In genomic region chr8:71462786-71463185, GRCm38 (mm10) we compare ENCODE assay signal across 8 mouse cellular contexts. TPM values are rescaled to one million over a fixed set of nuclear protein-coding genes. Genes with fewer than 3 reads are reported as not detected.
DNase-seq lines count a peak whose midpoint lies in the region; ATAC-seq and TF ChIP-seq lines count a peak whose summit lies in the region.

No protein-coding gene starts in this region.

- H3K4me2 ChIP-seq in forebrain, embryonic 15.5 days (replicated peaks): peak overlapping the region; percentile 80
- H3K4me2 ChIP-seq in intestine, embryonic 15.5 days (replicated peaks): peak overlapping the region; percentile 86
- peak overlapping the region; percentile 99 for H3K4me2 ChIP-seq in liver, embryonic 13.5 days

- ATAC-seq in forebrain, embryonic 15.5 days (replicated peaks): no peak
- ATAC-seq in intestine, embryonic 15.5 days: no peak
- no peak for ATAC-seq in liver, embryonic 13.5 days (ENCODE audit: low read depth)

- peak overlapping the region; percentile 96 for H3K27ac ChIP-seq in layer of hippocampus, adult 2 months
- H3K27ac ChIP-seq in brown adipose tissue, adult 24 weeks (replicated peaks; ENCODE audit: low read depth, low read length): no peak overlapping the region
- H3K27ac ChIP-seq in forebrain, embryonic 15.5 days (replicated peaks): peak overlapping the region; percentile 79; the same call in 1 of the 2 replicates
- H3K27ac ChIP-seq in intestine, embryonic 15.5 days: no peak overlapping the region
- no peak overlapping the region; the same call in 1 of the 2 replicates for H3K27ac ChIP-seq in liver, embryonic 13.5 days

- H3K36me3 ChIP-seq in forebrain, embryonic 15.5 days: peaks cover 27% of the 10 kb centered on the region
- H3K36me3 ChIP-seq in intestine, embryonic 15.5 days: peaks cover 14% of the 10 kb centered on the region
- H3K36me3 ChIP-seq in liver, embryonic 13.5 days: peaks cover 26% of the 10 kb centered on the region

- 4% methylated on average over 16 of the region's 16 CpGs for whole genome bisulfite sequencing in forebrain, embryonic 15.5 days
- WGBS in intestine, embryonic 15.5 days: 7% methylated on average over 16 of the region's 16 CpGs
- 5% methylated on average over 16 of the region's 16 CpGs for whole genome bisulfite sequencing in liver, embryonic 13.5 days (ENCODE audit: insufficient replicate concordance)

- no peaks in the 10 kb centered on the region; the same call in 1 of the 2 replicates for H3K4me1 ChIP-seq in brown adipose tissue, adult 24 weeks (ENCODE audit: control insufficient read depth, insufficient read depth, insufficient read length, low read length)
- peaks cover 54% of the 10 kb centered on the region for H3K4me1 ChIP-seq in forebrain, embryonic 15.5 days
- H3K4me1 ChIP-seq in intestine, embryonic 15.5 days (replicated peaks): peaks cover 24% of the 10 kb centered on the region
- peaks cover 37% of the 10 kb centered on the region for H3K4me1 ChIP-seq in liver, embryonic 13.5 days (replicated peaks)

- H3K4me3 ChIP-seq in layer of hippocampus, adult 2 months: peak overlapping the region; percentile 72
- H3K4me3 ChIP-seq in brown adipose tissue, adult 24 weeks (ENCODE audit: insufficient read depth, low read depth, low read length): peak overlapping the region; percentile 79
- H3K4me3 ChIP-seq in forebrain, embryonic 15.5 days: peak overlapping the region; percentile 80
- H3K4me3 ChIP-seq in intestine, embryonic 15.5 days (replicated peaks): peak overlapping the region; percentile 88
- peak overlapping the region; percentile 86 for H3K4me3 ChIP-seq in liver, embryonic 13.5 days (replicated peaks)

- H3K9ac ChIP-seq in forebrain, embryonic 15.5 days (replicated peaks): peak overlapping the region; percentile 86
- H3K9ac ChIP-seq in intestine, embryonic 15.5 days: peak overlapping the region; percentile 80
- peak overlapping the region; percentile 91 for H3K9ac ChIP-seq in liver, embryonic 13.5 days

- no peaks in the 10 kb centered on the region for H3K27me3 ChIP-seq in forebrain, embryonic 15.5 days
- H3K27me3 ChIP-seq in intestine, embryonic 15.5 days (replicated peaks): no peaks in the 10 kb centered on the region
- peaks cover 12% of the 10 kb centered on the region; the same call in 1 of the 2 replicates for H3K27me3 ChIP-seq in liver, embryonic 13.5 days

- peak; percentile 65 to 74 for DNase-seq in layer of hippocampus, adult 2 months (ENCODE audit: low spot score in 2 of 2)
- no peak for DNase-seq in layer of hippocampus, postnatal 10 days (ENCODE audit: low spot score in 2 of 2)
- DNase-seq in liver, embryonic 13.5 days: no peak
- peak; percentile 61 for DNase-seq in neural tube, embryonic 10.5 days (ENCODE audit: extremely low spot score, low spot score)
- DNase-seq in yolk sac, embryonic 10.5 days (ENCODE audit: low spot score): peak; percentile 22

- peak; percentile 30 for TF ChIP-seq CTCF in layer of hippocampus, adult 2 months (conservative IDR thresholded peaks at IDR 0.05)

- H3K9me3 ChIP-seq in forebrain, embryonic 15.5 days: no peaks in the 10 kb centered on the region
- H3K9me3 ChIP-seq in intestine, embryonic 15.5 days: no peaks in the 10 kb centered on the region
- H3K9me3 ChIP-seq in liver, embryonic 13.5 days (replicated peaks): no peaks in the 10 kb centered on the region; the same call in 1 of the 2 replicates

RNA-seq across cellular contexts. Expression of gene Abhd8, which starts 0.7 kb away (rescaled TPM):
- total RNA-seq in layer of hippocampus, adult 2 months (2021): 100 to 1,000 TPM; 260 to 270 TPM
- 100 to 1,000 TPM; 145 to 159 TPM for total RNA-seq in layer of hippocampus, postnatal 10 days (2021)
- polyA plus RNA-seq in brown adipose tissue, adult 24 weeks (2012; ENCODE audit: insufficient read depth, insufficient read length, missing spikeins): 2.2 and 2.6 TPM in 2 replicates
- 139 and 140 TPM in 2 replicates for polyA plus RNA-seq in forebrain, embryonic 15.5 days (2015; fragmentation: Nextera tagmentation; extraction: Ambion mirVana)
- polyA plus RNA-seq in intestine, embryonic 15.5 days (2015; fragmentation: Nextera tagmentation; extraction: Ambion mirVana): 34.6 and 37.5 TPM in 2 replicates
- 12.3 and 13.2 TPM in 2 replicates for polyA plus RNA-seq in liver, embryonic 13.5 days (2015; fragmentation: Nextera tagmentation; extraction: Ambion mirVana)

RNA-seq across cellular contexts. Expression of gene Mrpl34, which starts 2.0 kb away (rescaled TPM):
- total RNA-seq in layer of hippocampus, adult 2 months (2021): 10 to 100 TPM; 39.7 to 45.4 TPM
- 10 to 100 TPM; 59.5 to 69.2 TPM for total RNA-seq in layer of hippocampus, postnatal 10 days (2021)
- 313 and 378 TPM in 2 replicates for polyA plus RNA-seq in brown adipose tissue, adult 24 weeks (2012; ENCODE audit: insufficient read depth, insufficient read length, missing spikeins)
- polyA plus RNA-seq in forebrain, embryonic 15.5 days (2015; fragmentation: Nextera tagmentation; extraction: Ambion mirVana): 189 and 199 TPM in 2 replicates
- 199 and 214 TPM in 2 replicates for polyA plus RNA-seq in intestine, embryonic 15.5 days (2015; fragmentation: Nextera tagmentation; extraction: Ambion mirVana)
- 154 and 157 TPM in 2 replicates for polyA plus RNA-seq in liver, embryonic 13.5 days (2015; fragmentation: Nextera tagmentation; extraction: Ambion mirVana)

RNA-seq across cellular contexts. Expression of gene Dda1, which starts 6.2 kb away (rescaled TPM):
- 10 to 100 TPM; 83.2 to 89.7 TPM for total RNA-seq in layer of hippocampus, adult 2 months (2021)
- 100 to 1,000 TPM; 128 to 130 TPM for total RNA-seq in layer of hippocampus, postnatal 10 days (2021)
- 23.6 and 34.4 TPM in 2 replicates for polyA plus RNA-seq in brown adipose tissue, adult 24 weeks (2012; ENCODE audit: insufficient read depth, insufficient read length, missing spikeins)
- 222 and 240 TPM in 2 replicates for polyA plus RNA-seq in forebrain, embryonic 15.5 days (2015; fragmentation: Nextera tagmentation; extraction: Ambion mirVana)
- polyA plus RNA-seq in intestine, embryonic 15.5 days (2015; fragmentation: Nextera tagmentation; extraction: Ambion mirVana): 90.2 and 91.3 TPM in 2 replicates
- polyA plus RNA-seq in liver, embryonic 13.5 days (2015; fragmentation: Nextera tagmentation; extraction: Ambion mirVana): 50.9 and 51.6 TPM in 2 replicates

RNA-seq across cellular contexts. Expression of gene Ano8, which starts 23.0 kb away (rescaled TPM):
- total RNA-seq in layer of hippocampus, adult 2 months (2021): 10 to 100 TPM; 52.9 to 55.3 TPM
- 10 to 100 TPM; 64.3 to 71.5 TPM for total RNA-seq in layer of hippocampus, postnatal 10 days (2021)
- polyA plus RNA-seq in brown adipose tissue, adult 24 weeks (2012; ENCODE audit: insufficient read depth, insufficient read length, missing spikeins): 7.3 and 9.3 TPM in 2 replicates
- 9.4 and 9.8 TPM in 2 replicates for polyA plus RNA-seq in forebrain, embryonic 15.5 days (2015; fragmentation: Nextera tagmentation; extraction: Ambion mirVana)
- polyA plus RNA-seq in intestine, embryonic 15.5 days (2015; fragmentation: Nextera tagmentation; extraction: Ambion mirVana): 1.4 TPM in 2 replicates
- 0.12 and 0.14 TPM in 2 replicates for polyA plus RNA-seq in liver, embryonic 13.5 days (2015; fragmentation: Nextera tagmentation; extraction: Ambion mirVana)

RNA-seq across cellular contexts. Expression of gene Gtpbp3, which starts 25.1 kb away (rescaled TPM):
- 10 to 100 TPM; 28.7 to 32.1 TPM for total RNA-seq in layer of hippocampus, adult 2 months (2021)
- 10 to 100 TPM; 26.4 to 29.4 TPM for total RNA-seq in layer of hippocampus, postnatal 10 days (2021)
- polyA plus RNA-seq in brown adipose tissue, adult 24 weeks (2012; ENCODE audit: insufficient read depth, insufficient read length, missing spikeins): 6.7 and 9.1 TPM in 2 replicates
- 12.2 and 13.7 TPM in 2 replicates for polyA plus RNA-seq in forebrain, embryonic 15.5 days (2015; fragmentation: Nextera tagmentation; extraction: Ambion mirVana)
- polyA plus RNA-seq in intestine, embryonic 15.5 days (2015; fragmentation: Nextera tagmentation; extraction: Ambion mirVana): 13.6 and 16.3 TPM in 2 replicates
- polyA plus RNA-seq in liver, embryonic 13.5 days (2015; fragmentation: Nextera tagmentation; extraction: Ambion mirVana): 6.8 and 7.3 TPM in 2 replicates

Comparison
In these comparisons a context has a peak if more than half of its experiments do, and no peak if none do; other contexts are left out.
1. DNase-seq: peak in layer of hippocampus, adult 2 months (2 of 2), neural tube, embryonic 10.5 days (single experiment) and yolk sac, embryonic 10.5 days (single experiment); none in layer of hippocampus, postnatal 10 days (0 of 2) and liver, embryonic 13.5 days (single experiment).
2. H3K27ac ChIP-seq: peak in layer of hippocampus, adult 2 months (single experiment) and forebrain, embryonic 15.5 days (single experiment); none in brown adipose tissue, adult 24 weeks (single experiment), intestine, embryonic 15.5 days (single experiment) and liver, embryonic 13.5 days (single experiment).
3. Peak in every context shown above with its lines, with median percentiles within 50 percentile points of each other: H3K4me3 ChIP-seq, H3K4me2 ChIP-seq and H3K9ac ChIP-seq.